Mouse (Mus musculus): ENCODE data around the gene Utrn. TPM values are rescaled to one million over a fixed set of nuclear protein-coding genes. Genes with fewer than 3 reads are reported as not detected.

The Utrn gene
- polyA plus RNA-seq, 1 experiment from 2014 or later: 88.4 TPM

- DNase-seq (ENCODE audit: low spot score) (no peak), ATAC-seq (0 out of 2 replicates have a peak, but pooled peaks have one; percentile 16)
- H3K9me3 ChIP-seq (ENCODE audit: low read length): no peaks in the 10 kb centered on the region
These were observed 32.9 kb downstream of the Utrn start for GRCm38 (mm10) chr10:12836048-12836816.

GRCm38 (mm10) chr10:12834215-12834614 is 35.0 kb downstream of the Utrn start:
- TF ChIP-seq EP300 (IDR thresholded peaks at IDR 0.05) (no peak), CTCF (IDR thresholded peaks at IDR 0.05) (no peak)
- Histone ChIP-seq H3K27ac (ENCODE audit: low read length) (no peak overlapping the region), H3K36me3 (ENCODE audit: insufficient read depth, low read length) (no peaks in the 10 kb centered on the region), H3K4me3 (ENCODE audit: low read depth, low read length) (no peak overlapping the region), H3K4me1 (ENCODE audit: insufficient read depth, low read depth, low read length) (peaks cover 13% of the 10 kb centered on the region; the same call in 1 of the 2 replicates), H3K27me3 (replicated peaks; ENCODE audit: insufficient read depth, low read length) (no peaks in the 10 kb centered on the region), H3K9ac (replicated peaks; ENCODE audit: low read depth) (no peak overlapping the region), H3K4me2 (replicated peaks; ENCODE audit: low read depth, low read length) (no peak overlapping the region), H3K9me3 (ENCODE audit: low read length) (no peaks in the 10 kb centered on the region)
- DNase-seq (ENCODE audit: low spot score) (no peak), ATAC-seq (no peak)
- 52% methylated on average over 1 of the region's 1 CpGs for WGBS

More at GRCm38 (mm10) chr10:12836048-12836816, 32.9 kb downstream of the Utrn start:
- Histone ChIP-seq H3K27ac (ENCODE audit: low read length) (no peak overlapping the region), H3K27me3 (replicated peaks; ENCODE audit: insufficient read depth, low read length) (no peaks in the 10 kb centered on the region), H3K4me3 (ENCODE audit: low read depth, low read length) (no peak overlapping the region), H3K9ac (replicated peaks; ENCODE audit: low read depth) (no peak overlapping the region), H3K4me2 (replicated peaks; ENCODE audit: low read depth, low read length) (no peak overlapping the region), H3K4me1 (ENCODE audit: insufficient read depth, low read depth, low read length) (peaks cover 9% of the 10 kb centered on the region; the same call in 1 of the 2 replicates), H3K36me3 (ENCODE audit: insufficient read depth, low read length) (no peaks in the 10 kb centered on the region)
- TF ChIP-seq EP300 (IDR thresholded peaks at IDR 0.05) (no peak), CTCF (IDR thresholded peaks at IDR 0.05) (no peak)
- WGBS: 61% methylated on average over 14 of the region's 14 CpGs

- Histone ChIP-seq H3K4me1 (ENCODE audit: insufficient read depth, low read depth, low read length) (peaks cover 19% of the 10 kb centered on the region; the same call in 1 of the 2 replicates), H3K27me3 (replicated peaks; ENCODE audit: insufficient read depth, low read length) (no peaks in the 10 kb centered on the region), H3K4me2 (replicated peaks; ENCODE audit: low read depth, low read length) (no peak overlapping the region), H3K4me3 (ENCODE audit: low read depth, low read length) (no peak overlapping the region), H3K27ac (ENCODE audit: low read length) (peak overlapping the region; percentile 28; the same call in 1 of the 2 replicates), H3K9ac (replicated peaks; ENCODE audit: low read depth) (no peak overlapping the region), H3K36me3 (ENCODE audit: insufficient read depth, low read length) (no peaks in the 10 kb centered on the region), H3K9me3 (ENCODE audit: low read length) (no peaks in the 10 kb centered on the region)
- DNase-seq (ENCODE audit: low spot score): no peak
- no peak for TF ChIP-seq CTCF (IDR thresholded peaks at IDR 0.05)
- TF ChIP-seq EP300 (IDR thresholded peaks at IDR 0.05): no peak
- WGBS: 50% methylated on average over 8 of the region's 8 CpGs
- no peak for ATAC-seq
These were observed 37.0 kb downstream of the Utrn start for GRCm38 (mm10) chr10:12832163-12832562.

GRCm38 (mm10) chr10:12827778-12828177 is 41.4 kb downstream of the Utrn start:
- WGBS: 17% methylated on average over 4 of the region's 4 CpGs
- no peaks in the 10 kb centered on the region for H3K36me3 ChIP-seq (ENCODE audit: insufficient read depth, low read length)
- H3K9ac ChIP-seq (replicated peaks; ENCODE audit: low read depth): no peak overlapping the region
- no peak overlapping the region for H3K4me2 ChIP-seq (replicated peaks; ENCODE audit: low read depth, low read length)
- peak overlapping the region; percentile 75; the same call in 1 of the 2 replicates for H3K27ac ChIP-seq (ENCODE audit: low read length)
- H3K4me3 ChIP-seq (ENCODE audit: low read depth, low read length): no peak overlapping the region
- H3K27me3 ChIP-seq (replicated peaks; ENCODE audit: insufficient read depth, low read length): no peaks in the 10 kb centered on the region
- peaks cover 37% of the 10 kb centered on the region for H3K4me1 ChIP-seq (ENCODE audit: insufficient read depth, low read depth, low read length)
- TF ChIP-seq EP300 (IDR thresholded peaks at IDR 0.05): no peak
- no peak for TF ChIP-seq CTCF (IDR thresholded peaks at IDR 0.05)
- DNase-seq (ENCODE audit: low spot score): no peak
- no peak for ATAC-seq
- H3K9me3 ChIP-seq (ENCODE audit: low read length): no peaks in the 10 kb centered on the region

GRCm38 (mm10) chr10:12827306-12827705 is 41.9 kb downstream of the Utrn start:
- 60% methylated on average over 3 of the region's 3 CpGs for WGBS
- no peak overlapping the region for H3K9ac ChIP-seq (replicated peaks; ENCODE audit: low read depth)
- H3K4me1 ChIP-seq (ENCODE audit: insufficient read depth, low read depth, low read length): peaks cover 37% of the 10 kb centered on the region
- H3K27me3 ChIP-seq (replicated peaks; ENCODE audit: insufficient read depth, low read length): no peaks in the 10 kb centered on the region
- TF ChIP-seq EP300 (IDR thresholded peaks at IDR 0.05) (no peak), CTCF (IDR thresholded peaks at IDR 0.05) (no peak)
- no peaks in the 10 kb centered on the region for H3K9me3 ChIP-seq (ENCODE audit: low read length)
- ATAC-seq: no peak
- H3K36me3 ChIP-seq (ENCODE audit: insufficient read depth, low read length): no peaks in the 10 kb centered on the region
- no peak overlapping the region for H3K4me3 ChIP-seq (ENCODE audit: low read depth, low read length)
- DNase-seq (ENCODE audit: low spot score): peak; percentile 34
- no peak overlapping the region for H3K4me2 ChIP-seq (replicated peaks; ENCODE audit: low read depth, low read length)
- H3K27ac ChIP-seq (ENCODE audit: low read length): peak overlapping the region; percentile 75; the same call in 1 of the 2 replicates

- H3K27me3 ChIP-seq (replicated peaks; ENCODE audit: insufficient read depth, low read length): no peaks in the 10 kb centered on the region
- no peaks in the 10 kb centered on the region for H3K9me3 ChIP-seq (ENCODE audit: low read length)
- no peak overlapping the region for H3K9ac ChIP-seq (replicated peaks; ENCODE audit: low read depth)
- TF ChIP-seq CTCF (IDR thresholded peaks at IDR 0.05) (no peak), EP300 (IDR thresholded peaks at IDR 0.05) (peak; percentile 51; the same call in 1 of the 2 replicates)
- WGBS: 40% methylated on average over 6 of the region's 6 CpGs
- H3K36me3 ChIP-seq (ENCODE audit: insufficient read depth, low read length): no peaks in the 10 kb centered on the region
- DNase-seq (ENCODE audit: low spot score) (peak; percentile 56), ATAC-seq (peak; percentile 84)
- H3K27ac ChIP-seq (ENCODE audit: low read length): peak overlapping the region; percentile 75
- H3K4me2 ChIP-seq (replicated peaks; ENCODE audit: low read depth, low read length): peak overlapping the region; percentile 33
- no peak overlapping the region for H3K4me3 ChIP-seq (ENCODE audit: low read depth, low read length)
- H3K4me1 ChIP-seq (ENCODE audit: insufficient read depth, low read depth, low read length): peaks cover 32% of the 10 kb centered on the region
These were observed 42.3 kb downstream of the Utrn start for GRCm38 (mm10) chr10:12826760-12827281.

Measured in lung, postnatal 0 days (tissue).